Mouse (Mus musculus) liver, embryonic 13.5 days (tissue): Measurements from ENCODE around the gene 1700001C19Rik. TPM values are rescaled to one million over a fixed set of nuclear protein-coding genes. Genes with fewer than 3 reads are reported as not detected.

Experiments
- ATAC-seq: fragments of 200-750 bp; cut with Nextera tagmentation; 2 replicates; pipeline ENCODE4 v1.8.0; 2017; ENCODE audit warnings: low read depth, mild to moderate bottlenecking, moderate number of reproducible peaks, moderate library complexity
- DNase-seq: peaks from one replicate; pipeline ENCODE4 v3.0.0; 2022
- H3K27ac ChIP-seq: fragments of 300-500 bp; sonication (generic); 2 replicates; pipeline ENCODE4 v1.5.1; 2015; ENCODE audit warnings: moderate library complexity, mild to moderate bottlenecking, inconsistent platforms
- H3K27me3 ChIP-seq: fragments of 300-500 bp; sonication (generic); 2 replicates; pipeline ENCODE4 v1.6.1; 2015; ENCODE audit warnings: mild to moderate bottlenecking, inconsistent platforms
- H3K36me3 ChIP-seq: fragments of 300-500 bp; sonication (generic); 2 replicates; pipeline ENCODE4 v1.6.1; 2015; ENCODE audit warnings: mild to moderate bottlenecking, inconsistent platforms
- H3K4me1 ChIP-seq: fragments of 300-500 bp; sonication (generic); replicated peaks from 2 replicates; pipeline ENCODE4 v1.6.1; 2015; ENCODE audit warnings: inconsistent platforms
- H3K4me2 ChIP-seq: fragments of 300-500 bp; sonication (generic); 2 replicates; pipeline ENCODE4 v1.6.1; 2015; ENCODE audit warnings: inconsistent platforms, mild to moderate bottlenecking, moderate library complexity
- H3K4me3 ChIP-seq: fragments of 300-500 bp; sonication (generic); replicated peaks from 2 replicates; pipeline ENCODE4 v1.5.1; 2015; ENCODE audit warnings: mild to moderate bottlenecking, inconsistent platforms
- H3K9ac ChIP-seq: fragments of 300-500 bp; sonication (generic); 2 replicates; pipeline ENCODE4 v1.6.1; 2015; ENCODE audit warnings: mild to moderate bottlenecking, inconsistent platforms
- H3K9me3 ChIP-seq: fragments of 300-500 bp; sonication (generic); replicated peaks from 2 replicates; pipeline ENCODE4 v1.6.1; 2016; ENCODE audit warnings: inconsistent platforms
- WGBS: fragments of 180-500 bp; shearing (Covaris S2); methylation state at CpG from one replicate; pipeline ENCODE4 v1.1.7; 2015; ENCODE audit not compliant: insufficient replicate concordance; 5-methylcytosine and 5-hydroxymethylcytosine counted together
- polyA plus RNA-seq: library from polyadenylated mRNA; unstranded; fragments of >200 nt; fragmentation: Nextera tagmentation; extraction: Ambion mirVana; gene quantifications from 2 replicates; pipeline ENCODE4 v1.2.1, GENCODE M21; 2015

1700001C19Rik gene
- polyA plus RNA-seq, 1 experiment from 2014 or later: 0.88 TPM

- no peaks in the 10 kb centered on the region for H3K36me3 ChIP-seq
- H3K9ac ChIP-seq: no peak overlapping the region
- peak overlapping the region; percentile 47 for H3K4me3 ChIP-seq
- DNase-seq (peak; percentile 29), ATAC-seq (peak; percentile 82)
- peaks cover 20% of the 10 kb centered on the region for H3K27me3 ChIP-seq
- 1% methylated on average over 19 of the region's 20 CpGs for WGBS
- peak overlapping the region; percentile 66 for H3K4me2 ChIP-seq
- H3K4me1 ChIP-seq: peaks cover 18% of the 10 kb centered on the region
- no peak overlapping the region for H3K27ac ChIP-seq
- no peaks in the 10 kb centered on the region for H3K9me3 ChIP-seq
Observed at GRCm38 (mm10) chr17:47395376-47395913, 41.7 kb downstream of the 1700001C19Rik start.

- no peak for DNase-seq
- H3K36me3 ChIP-seq: no peaks in the 10 kb centered on the region
- 0 out of 2 replicates have a peak overlapping the region, but pooled peaks have one; percentile 8 for H3K9ac ChIP-seq
- peak overlapping the region; percentile 66 for H3K4me2 ChIP-seq
- ATAC-seq: no peak
- H3K27ac ChIP-seq: no peak overlapping the region
- H3K9me3 ChIP-seq: no peaks in the 10 kb centered on the region
- peaks cover 20% of the 10 kb centered on the region for H3K27me3 ChIP-seq
- 14% methylated on average over 24 of the region's 24 CpGs for WGBS
- peaks cover 18% of the 10 kb centered on the region for H3K4me1 ChIP-seq
- peak overlapping the region; percentile 47 for H3K4me3 ChIP-seq
Observed at GRCm38 (mm10) chr17:47394223-47394869, 42.8 kb downstream of the 1700001C19Rik start.

GRCm38 (mm10) chr17:47386649-47387048 is 50.5 kb downstream of the 1700001C19Rik start:
- H3K9me3 ChIP-seq: no peaks in the 10 kb centered on the region
- 57% methylated on average over 4 of the region's 4 CpGs for WGBS
- no peak overlapping the region for H3K4me3 ChIP-seq
- no peak overlapping the region for H3K27ac ChIP-seq
- ATAC-seq (no peak), DNase-seq (peak; percentile 27)
- 0 out of 2 replicates have a peak, but pooled peaks cover 5% of the 10 kb centered on the region for H3K36me3 ChIP-seq
- H3K9ac ChIP-seq: no peak overlapping the region
- H3K4me1 ChIP-seq: no peaks in the 10 kb centered on the region
- H3K27me3 ChIP-seq: 0 out of 2 replicates have a peak, but pooled peaks cover 3% of the 10 kb centered on the region
- no peak overlapping the region for H3K4me2 ChIP-seq

- Histone ChIP-seq H3K9me3 (no peaks in the 10 kb centered on the region), H3K9ac (no peak within 1 kb of the TSS), H3K27ac (no peak within 1 kb of the TSS), H3K36me3 (peaks cover 5% of the 10 kb centered on the region; the same call in 1 of the 2 replicates), H3K4me1 (no peaks in the 10 kb centered on the region), H3K4me3 (no peak within 1 kb of the TSS), H3K4me2 (no peak within 1 kb of the TSS), H3K27me3 (0 out of 2 replicates have a peak, but pooled peaks cover 3% of the 10 kb centered on the region)
- 48% methylated on average over 10 of the region's 10 CpGs for WGBS
- ATAC-seq: no peak
- no peak for DNase-seq
Observed at GRCm38 (mm10) chr17:47385145-47385544, 52.0 kb downstream of the 1700001C19Rik start, which contains the start of gene Guca1b. Guca1b (plus strand) TSS chr17:47385393.

- WGBS: 72% methylated on average over 3 of the region's 3 CpGs
- Histone ChIP-seq H3K4me2 (no peak overlapping the region), H3K36me3 (peaks cover 16% of the 10 kb centered on the region), H3K4me3 (no peak overlapping the region), H3K4me1 (no peaks in the 10 kb centered on the region), H3K9ac (no peak overlapping the region), H3K27me3 (0 out of 2 replicates have a peak, but pooled peaks cover 3% of the 10 kb centered on the region), H3K9me3 (no peaks in the 10 kb centered on the region), H3K27ac (no peak overlapping the region)
- DNase-seq (no peak), ATAC-seq (no peak)
Observed at GRCm38 (mm10) chr17:47384064-47384463, 53.1 kb downstream of the 1700001C19Rik start.

- DNase-seq: no peak
- Histone ChIP-seq H3K4me2 (no peak overlapping the region), H3K9ac (no peak overlapping the region), H3K4me1 (no peaks in the 10 kb centered on the region), H3K27ac (no peak overlapping the region), H3K27me3 (0 out of 2 replicates have a peak, but pooled peaks cover 3% of the 10 kb centered on the region), H3K36me3 (peaks cover 23% of the 10 kb centered on the region), H3K9me3 (no peaks in the 10 kb centered on the region), H3K4me3 (no peak overlapping the region)
- no peak for ATAC-seq
- WGBS: 66% methylated on average over 4 of the region's 4 CpGs
Observed at GRCm38 (mm10) chr17:47383266-47383665, 53.9 kb downstream of the 1700001C19Rik start.

GRCm38 (mm10) chr17:47381917-47382316 is 55.3 kb downstream of the 1700001C19Rik start:
- Histone ChIP-seq H3K4me1 (no peaks in the 10 kb centered on the region), H3K27me3 (0 out of 2 replicates have a peak, but pooled peaks cover 3% of the 10 kb centered on the region), H3K9ac (no peak overlapping the region), H3K4me2 (no peak overlapping the region), H3K4me3 (no peak overlapping the region), H3K9me3 (no peaks in the 10 kb centered on the region), H3K27ac (no peak overlapping the region), H3K36me3 (peaks cover 37% of the 10 kb centered on the region)
- WGBS: 82% methylated on average over 11 of the region's 11 CpGs
- ATAC-seq: no peak
- DNase-seq: no peak

GRCm38 (mm10) chr17:47378133-47378532 is 59.0 kb downstream of the 1700001C19Rik start:
- no peak overlapping the region for H3K4me2 ChIP-seq
- H3K4me3 ChIP-seq: no peak overlapping the region
- 84% methylated on average over 15 of the region's 15 CpGs for WGBS
- H3K9me3 ChIP-seq: no peaks in the 10 kb centered on the region
- H3K9ac ChIP-seq: no peak overlapping the region
- DNase-seq (no peak), ATAC-seq (no peak)
- no peaks in the 10 kb centered on the region for H3K4me1 ChIP-seq
- no peak overlapping the region for H3K27ac ChIP-seq
- H3K27me3 ChIP-seq: no peaks in the 10 kb centered on the region
- H3K36me3 ChIP-seq: peaks cover 69% of the 10 kb centered on the region

- H3K27me3 ChIP-seq: no peaks in the 10 kb centered on the region
- H3K4me2 ChIP-seq: no peak overlapping the region
- no peaks in the 10 kb centered on the region for H3K4me1 ChIP-seq
- no peak for DNase-seq
- H3K9ac ChIP-seq: no peak overlapping the region
- no peak overlapping the region for H3K27ac ChIP-seq
- WGBS: 74% methylated on average over 6 of the region's 6 CpGs
- no peak overlapping the region for H3K4me3 ChIP-seq
- H3K36me3 ChIP-seq: peaks cover 79% of the 10 kb centered on the region
- ATAC-seq: no peak
- no peaks in the 10 kb centered on the region for H3K9me3 ChIP-seq
Observed at GRCm38 (mm10) chr17:47376779-47377280, 60.3 kb downstream of the 1700001C19Rik start.

- Histone ChIP-seq H3K9ac (no peak overlapping the region), H3K9me3 (no peaks in the 10 kb centered on the region), H3K36me3 (peaks cover 67% of the 10 kb centered on the region), H3K4me2 (no peak overlapping the region), H3K27ac (no peak overlapping the region), H3K4me3 (no peak overlapping the region), H3K4me1 (peaks cover 26% of the 10 kb centered on the region), H3K27me3 (no peaks in the 10 kb centered on the region)
- DNase-seq: no peak
- no peak for ATAC-seq
- 74% methylated on average over 6 of the region's 6 CpGs for WGBS
Observed at GRCm38 (mm10) chr17:47373991-47374390, 63.2 kb downstream of the 1700001C19Rik start.

- ATAC-seq (0 out of 2 replicates have a peak, but pooled peaks have one; percentile 49), DNase-seq (peak; percentile 52)
- H3K4me1 ChIP-seq: peaks cover 31% of the 10 kb centered on the region
- no peaks in the 10 kb centered on the region for H3K27me3 ChIP-seq
- no peak overlapping the region for H3K9ac ChIP-seq
- WGBS: 10% methylated on average over 4 of the region's 4 CpGs
- no peaks in the 10 kb centered on the region for H3K9me3 ChIP-seq
- H3K4me2 ChIP-seq: no peak overlapping the region
- no peak overlapping the region for H3K27ac ChIP-seq
- peaks cover 43% of the 10 kb centered on the region for H3K36me3 ChIP-seq
- H3K4me3 ChIP-seq: no peak overlapping the region
Observed at GRCm38 (mm10) chr17:47371451-47371850, 65.7 kb downstream of the 1700001C19Rik start.
